Mouse (Mus musculus) heart, postnatal 0 days (tissue): Measurements from ENCODE around the gene Washc2. TPM values are rescaled to one million over a fixed set of nuclear protein-coding genes. Genes with fewer than 3 reads are reported as not detected.
A peak's percentile ranks its signal among the peaks of the same experiment; 100 is the strongest.
"Not testable (repeated sequence)": the region's sequence is repeated elsewhere in the genome, so short reads cannot be mapped to it uniquely, and the experiment has no call there.

Source experiments
- ATAC-seq: fragments of 200-750 bp; cut with Nextera tagmentation; 2 replicates; pipeline ENCODE4 v1.8.0; 2017; ENCODE audit warnings: low read depth, moderate number of reproducible peaks, moderate library complexity; ENCODE audit not compliant: insufficient read depth
- DNase-seq: peaks from one replicate; pipeline ENCODE4 v3.0.0-alpha.2; 2016; ENCODE audit warnings: low spot score
- H3K27ac ChIP-seq: fragments of 300-500 bp; sonication (generic); 2 replicates; pipeline ENCODE4 v1.5.1; 2014; ENCODE audit warnings: low read depth, mild to moderate bottlenecking
- H3K27me3 ChIP-seq: fragments of 300-500 bp; sonication (generic); 2 replicates; pipeline ENCODE4 v1.6.1; 2014; ENCODE audit warnings: low read length, mixed read lengths; ENCODE audit not compliant: control insufficient read depth, insufficient read depth
- H3K36me3 ChIP-seq: fragments of 300-500 bp; sonication (generic); replicated peaks from 2 replicates; pipeline ENCODE4 v1.6.1; 2014; ENCODE audit warnings: low read length, mixed read lengths; ENCODE audit not compliant: control insufficient read depth, insufficient read depth
- H3K4me1 ChIP-seq: fragments of 300-500 bp; sonication (generic); 2 replicates; pipeline ENCODE4 v1.6.1; 2014; ENCODE audit warnings: antibody characterized with exemption; ENCODE audit not compliant: control insufficient read depth, insufficient read depth
- H3K4me2 ChIP-seq: fragments of 300-500 bp; sonication (generic); 2 replicates; pipeline ENCODE4 v1.6.1; 2014; ENCODE audit warnings: low read depth, mild to moderate bottlenecking, low read length, moderate library complexity
- H3K4me3 ChIP-seq: fragments of 300-500 bp; sonication (generic); 2 replicates; pipeline ENCODE4 v1.5.1; 2014; ENCODE audit warnings: low read depth, low read length
- H3K9ac ChIP-seq: fragments of 300-500 bp; sonication (generic); replicated peaks from 2 replicates; pipeline ENCODE4 v1.6.1; 2014; ENCODE audit warnings: low read depth, low read length, mixed read lengths
- H3K9me3 ChIP-seq: fragments of 300-500 bp; sonication (generic); replicated peaks from 2 replicates; pipeline ENCODE4 v1.6.1; 2016; ENCODE audit warnings: low read length; ENCODE audit not compliant: control insufficient read depth
- CTCF ChIP-seq: IDR thresholded peaks from 2 replicates; pipeline ENCODE4 v1.5.1; 2016; ENCODE audit warnings: antibody characterized with exemption, control low read depth, low read depth
- EP300 ChIP-seq: IDR thresholded peaks from 2 replicates; pipeline ENCODE4 v1.6.1; 2016; ENCODE audit warnings: antibody characterized with exemption, low read depth
- WGBS: fragments of 180-500 bp; shearing (Covaris S2); extraction: QIAGEN DNeasy Blood & Tissue Kit; methylation state at CpG from one replicate; pipeline ENCODE4 v1.1.7; 2014; 5-methylcytosine and 5-hydroxymethylcytosine counted together
- polyA plus RNA-seq: library from polyadenylated mRNA; unstranded; fragments of >200 nt; fragmentation: Nextera tagmentation; extraction: Ambion mirVana; gene quantifications from 2 replicates; pipeline ENCODE4 v1.2.1, GENCODE M21; 2015
- total RNA-seq: library from RNA; depleted of rRNA; stranded (reverse); fragments of >200 nt; gene quantifications from 2 replicates; pipeline ENCODE4 v1.2.3, GENCODE M21; 2014; ENCODE audit warnings: low replicate concordance; rRNA removed

Gene Washc2
- total RNA-seq: 57.1 and 96.8 TPM in 2 replicates
- 26.2 and 30.3 TPM in 2 replicates for polyA plus RNA-seq

GRCm38 (mm10) chr6:116207729-116208534 lies at the start of gene Washc2:
Washc2 (plus strand) TSS chr6:116208038.
- H3K4me1 ChIP-seq: peaks cover 12% of the 10 kb centered on the region
- WGBS: under 1% methylated on average over 50 of the region's 51 CpGs
- TF ChIP-seq EP300 (peak; percentile 79; the same call in 1 of the 2 replicates), CTCF (no peak)
- DNase-seq (peak; percentile 95), ATAC-seq (peak; percentile 98)
- H3K9ac ChIP-seq: peak within 1 kb of the TSS; percentile 79
- peak within 1 kb of the TSS; percentile 89 for H3K4me2 ChIP-seq
- H3K4me3 ChIP-seq: peak within 1 kb of the TSS; percentile 70
- peak within 1 kb of the TSS; percentile 89 for H3K27ac ChIP-seq
- no peaks in the 10 kb centered on the region for H3K9me3 ChIP-seq
- H3K36me3 ChIP-seq: peaks cover 27% of the 10 kb centered on the region
- no peaks in the 10 kb centered on the region for H3K27me3 ChIP-seq

- Histone ChIP-seq H3K4me2 (no peak overlapping the region), H3K27me3 (no peaks in the 10 kb centered on the region), H3K36me3 (peaks cover 5% of the 10 kb centered on the region; the same call in 1 of the 2 replicates), H3K27ac (no peak overlapping the region), H3K4me1 (no peaks in the 10 kb centered on the region), H3K9me3 (no peaks in the 10 kb centered on the region), H3K4me3 (no peak overlapping the region), H3K9ac (no peak overlapping the region)
- no peak for ATAC-seq
- TF ChIP-seq CTCF (no peak), EP300 (no peak)
- no peak for DNase-seq
- WGBS: 73% methylated on average over 1 of the region's 1 CpGs
Measured at GRCm38 (mm10) chr6:116166383-116166782, 41.5 kb upstream of the Washc2 start.

GRCm38 (mm10) chr6:116173511-116174099 lies 34.2 kb upstream of the Washc2 start:
- not testable (repeated sequence) for H3K27ac ChIP-seq, H3K4me2 ChIP-seq, H3K36me3 ChIP-seq, H3K9me3 ChIP-seq, ATAC-seq, H3K4me3 ChIP-seq, DNase-seq, H3K4me1 ChIP-seq, H3K27me3 ChIP-seq, H3K9ac ChIP-seq
- WGBS: 75% methylated on average over 37 of the region's 37 CpGs

GRCm38 (mm10) chr6:116178376-116178775 lies 29.5 kb upstream of the Washc2 start:
- H3K27me3 ChIP-seq: no peaks in the 10 kb centered on the region
- H3K4me2 ChIP-seq: no peak overlapping the region
- TF ChIP-seq EP300 (no peak), CTCF (no peak)
- no peak for DNase-seq
- WGBS: 98% methylated on average over 2 of the region's 2 CpGs
- no peak overlapping the region for H3K9ac ChIP-seq
- ATAC-seq: no peak
- no peaks in the 10 kb centered on the region for H3K9me3 ChIP-seq
- H3K4me1 ChIP-seq: no peaks in the 10 kb centered on the region
- H3K27ac ChIP-seq: no peak overlapping the region
- H3K36me3 ChIP-seq: peaks cover 7% of the 10 kb centered on the region; the same call in 1 of the 2 replicates
- no peak overlapping the region for H3K4me3 ChIP-seq

- no peak for TF ChIP-seq EP300
- TF ChIP-seq CTCF: no peak
- no peak for ATAC-seq
- WGBS: 77% methylated on average over 3 of the region's 3 CpGs
- Histone ChIP-seq H3K27me3 (no peaks in the 10 kb centered on the region), H3K27ac (no peak overlapping the region), H3K4me2 (no peak overlapping the region), H3K4me3 (no peak overlapping the region), H3K4me1 (no peaks in the 10 kb centered on the region), H3K36me3 (peaks cover 12% of the 10 kb centered on the region; the same call in 1 of the 2 replicates), H3K9ac (no peak overlapping the region), H3K9me3 (no peaks in the 10 kb centered on the region)
- DNase-seq: no peak
Measured at GRCm38 (mm10) chr6:116180731-116181130, 27.1 kb upstream of the Washc2 start.
